Mouse (Mus musculus) kidney, postnatal 14 days (tissue): ENCODE measurements at regions not wholly inside any gene's neighbourhood (a gene's known extent, or its start where the extent isn't known, plus 50 kb on each side); places are given as distances from the start of the nearest gene placed in this dataset.
"Not testable (repeated sequence)": the region's sequence is repeated elsewhere in the genome, so short reads cannot be mapped to it uniquely, and the experiment has no call there.

Experiments used
- DNase-seq: peaks from one replicate; pipeline ENCODE4 v3.0.0; 2022; ENCODE audit warnings: mixed read lengths

GRCm38 (mm10) chr14:71095661-71096422 is 496.2 kb upstream of the Fam160b2 start:
- no peak for DNase-seq

GRCm38 (mm10) chr14:71092626-71093326 is 493.1 kb upstream of the Fam160b2 start:
- DNase-seq, result peak; percentile 17

- no peak for DNase-seq
Observed at GRCm38 (mm10) chr14:71085721-71086120, 486.1 kb upstream of the Fam160b2 start.

DNA sequence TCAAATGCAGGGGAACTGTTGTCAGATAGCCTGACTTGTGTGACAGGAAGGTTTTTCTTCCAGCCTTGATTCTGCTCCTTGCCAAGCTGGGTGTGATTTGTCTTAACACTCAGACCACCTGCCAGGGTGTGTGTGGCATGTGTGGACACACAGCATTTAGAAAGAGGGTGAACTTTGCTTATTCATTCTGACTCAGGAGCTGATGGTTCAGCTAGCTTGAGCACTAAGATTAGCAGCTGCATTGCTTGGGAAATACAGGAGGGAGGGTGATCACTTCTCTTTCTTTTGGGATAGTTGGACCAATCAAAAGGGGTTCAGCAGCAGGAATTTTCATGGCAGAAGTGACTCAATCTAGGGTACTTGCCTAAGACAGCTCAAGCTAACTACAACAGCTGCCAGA is 482.7 kb upstream of the Fam160b2 start:
- DNase-seq, result no peak

GRCm38 (mm10) chr14:71075671-71076070 is 476.0 kb upstream of the Fam160b2 start:
- DNase-seq, result no peak

GRCm38 (mm10) chr14:71074019-71074418 is 474.4 kb upstream of the Fam160b2 start:
- no peak for DNase-seq

GRCm38 (mm10) chr14:71065669-71066068 is 466.0 kb upstream of the Fam160b2 start:
- no peak for DNase-seq

DNA sequence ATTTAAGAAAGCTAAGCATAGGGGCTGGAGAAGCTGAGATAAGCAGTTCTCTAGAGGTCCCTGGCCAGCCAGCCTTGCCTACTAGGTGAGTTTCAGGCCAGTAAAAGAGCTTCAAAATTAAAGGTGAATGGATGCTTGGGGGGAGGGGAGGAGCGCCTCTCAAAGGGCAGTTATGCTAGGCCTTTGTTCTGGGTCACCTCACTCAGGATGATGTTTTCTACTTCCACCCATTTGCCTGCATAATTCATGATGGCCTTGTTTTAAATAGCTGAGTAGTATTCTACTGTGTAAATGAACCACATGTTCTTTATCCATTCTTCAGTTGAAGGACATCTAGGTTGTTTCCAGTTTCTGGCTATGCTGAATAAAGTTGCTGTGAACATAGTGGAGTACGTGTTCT is 457.0 kb upstream of the Fam160b2 start:
- DNase-seq, result no peak

DNA sequence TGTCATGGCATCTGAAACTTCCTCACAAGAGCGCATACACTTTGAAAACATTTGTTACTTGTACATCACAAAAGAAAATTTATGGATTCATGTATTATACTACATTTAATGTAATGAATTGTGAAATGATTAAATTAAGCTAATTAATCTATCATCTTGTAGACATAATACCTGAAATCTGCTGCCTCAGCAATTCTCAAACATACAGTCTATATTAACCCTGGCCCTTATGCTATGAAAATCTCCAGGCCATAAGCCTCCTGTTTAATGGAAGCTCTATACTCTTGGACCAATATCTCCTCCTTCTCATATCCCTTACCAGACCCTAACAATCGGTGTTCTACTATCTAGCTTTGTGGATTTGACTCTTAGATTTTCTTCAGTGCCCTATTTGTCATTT is 455.8 kb upstream of the Fam160b2 start:
- DNase-seq, result no peak

DNA sequence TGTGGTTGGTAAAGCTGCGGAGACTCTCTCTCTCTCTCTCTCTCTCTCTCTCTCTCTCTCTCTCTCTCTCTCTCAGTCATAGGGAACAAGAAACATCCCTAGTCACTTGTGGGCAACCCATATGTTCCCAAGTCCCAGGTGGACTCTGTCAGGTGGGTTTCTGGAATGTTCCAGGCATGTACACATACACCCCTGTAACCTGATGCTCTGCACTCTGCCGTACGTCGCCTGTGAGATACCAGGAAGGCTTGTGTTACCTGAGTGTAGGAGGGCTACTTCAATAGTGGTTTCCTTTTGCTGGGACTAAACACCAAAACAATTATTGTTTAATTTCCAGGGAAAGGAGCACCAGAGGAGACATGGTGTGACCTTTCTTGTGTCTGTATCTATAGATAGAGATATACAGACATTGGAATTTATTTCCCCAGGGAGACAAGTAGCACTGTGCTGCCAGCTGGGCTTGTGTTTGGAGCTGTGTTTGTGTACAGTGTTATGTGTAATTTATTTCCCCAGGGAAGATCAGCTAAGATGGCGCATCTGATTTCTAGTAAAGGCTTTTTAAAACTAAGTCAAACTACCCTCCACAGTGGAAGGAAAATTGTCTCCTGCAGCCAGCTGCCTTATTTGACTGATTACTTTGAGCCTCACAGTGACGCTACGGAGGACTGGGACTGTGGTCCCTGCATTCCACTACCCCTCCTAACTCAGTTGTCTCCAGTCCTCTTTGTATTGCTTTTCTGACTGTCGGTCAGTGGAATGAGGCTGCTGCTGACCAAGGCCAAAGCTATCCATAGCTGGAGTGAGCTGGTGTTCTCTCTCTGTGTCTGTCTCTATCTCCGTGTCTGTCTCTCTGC is 454.4 kb upstream of the Fam160b2 start:
- no peak for DNase-seq

DNA sequence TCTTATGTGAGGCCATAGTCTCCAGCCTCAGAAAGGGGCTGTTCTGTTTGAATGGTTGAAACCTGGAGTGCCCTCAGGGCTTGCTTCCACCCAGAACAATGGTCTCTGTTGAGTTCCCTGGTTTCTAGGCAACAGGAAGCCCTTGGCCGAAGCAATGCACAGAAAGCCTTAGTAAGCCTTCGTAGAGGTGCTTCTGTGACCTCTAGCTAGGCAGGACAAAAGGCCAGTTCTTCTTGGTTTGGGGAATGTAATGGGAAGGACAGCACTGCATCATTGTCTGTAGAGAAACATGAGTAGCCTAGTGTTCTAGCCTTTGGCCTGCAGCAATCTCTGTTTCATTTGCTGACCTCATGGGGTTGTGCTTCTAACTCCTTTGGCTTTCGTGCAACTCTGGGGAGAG is 447.5 kb upstream of the Fam160b2 start:
- no peak for DNase-seq

DNA sequence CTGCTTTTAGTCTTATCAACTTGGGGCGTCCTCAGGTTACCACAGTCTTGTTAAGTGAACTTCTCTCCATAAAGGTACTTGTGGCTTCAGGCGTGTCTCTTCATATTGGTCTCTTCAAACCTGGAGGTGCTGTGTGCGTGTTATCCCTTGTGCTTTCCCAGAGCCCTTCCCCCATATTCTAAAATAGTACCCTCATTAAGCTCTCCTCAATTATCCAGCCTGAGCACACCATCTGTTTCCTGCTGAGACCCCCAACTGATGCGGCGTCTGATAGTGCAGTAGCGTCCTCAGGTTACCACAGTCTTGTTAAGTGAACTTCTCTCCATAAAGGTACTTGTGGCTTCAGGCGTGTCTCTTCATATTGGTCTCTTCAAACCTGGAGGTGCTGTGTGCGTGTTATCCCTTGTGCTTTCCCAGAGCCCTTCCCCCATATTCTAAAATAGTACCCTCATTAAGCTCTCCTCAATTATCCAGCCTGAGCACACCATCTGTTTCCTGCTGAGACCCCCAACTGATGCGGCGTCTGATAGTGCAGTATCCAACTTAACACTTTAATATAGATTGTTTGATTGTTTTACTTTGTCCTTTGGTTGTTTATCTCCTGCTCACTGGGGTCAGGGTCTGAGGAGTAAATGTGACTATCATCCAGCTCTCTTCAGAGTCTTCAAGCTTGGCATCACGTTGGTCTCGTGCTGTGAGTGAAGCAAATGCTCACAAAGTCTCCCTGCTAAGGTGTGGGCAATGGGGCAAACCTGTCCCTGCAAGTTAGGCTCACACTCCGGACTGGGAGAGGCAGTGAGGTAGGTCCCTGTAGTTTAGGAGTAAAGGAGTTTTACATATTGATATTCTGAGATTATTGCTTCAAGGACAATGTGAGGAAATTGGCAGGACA is 444.5 kb upstream of the Fam160b2 start:
- not testable (repeated sequence) for DNase-seq

GRCm38 (mm10) chr14:71036620-71037019 is 437.0 kb upstream of the Fam160b2 start:
- no peak for DNase-seq

DNA sequence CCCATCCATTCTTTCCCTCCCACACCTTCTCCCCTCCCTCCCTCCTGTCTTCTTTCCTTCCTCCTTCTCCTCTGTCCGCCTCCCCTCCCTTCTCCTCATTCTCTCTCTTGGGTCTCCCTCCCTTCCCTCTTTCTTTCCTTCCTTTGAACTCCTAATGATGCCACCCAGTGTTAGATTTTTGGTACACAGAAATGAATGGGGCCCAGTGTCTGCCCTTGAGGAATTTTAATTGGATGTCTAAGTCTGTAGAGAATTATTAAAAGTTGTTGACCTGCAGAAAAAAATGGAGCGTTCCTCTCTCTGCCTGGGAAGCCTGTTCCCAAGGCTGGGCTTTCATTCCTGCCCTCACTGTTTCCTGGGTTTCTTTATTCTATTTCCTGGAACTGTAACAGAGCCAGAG is 434.0 kb upstream of the Fam160b2 start:
- DNase-seq, result no peak

- DNase-seq, result no peak
Observed at GRCm38 (mm10) chr14:71030164-71030880, 430.7 kb upstream of the Fam160b2 start.
